Mouse (Mus musculus) layer of hippocampus, adult 2 months (tissue): ENCODE data around the gene Ube2l3. TPM values are rescaled to one million over a fixed set of nuclear protein-coding genes. Genes with fewer than 3 reads are reported as not detected.

ENCODE experiments used
- DNase-seq, 2 experiments: peaks; one replicate each; pipeline ENCODE4 v3.0.0; 2022; ENCODE audit warnings: low spot score in 2 of 2
- H3K27ac ChIP-seq: fragments of 200-600 bp; 2 replicates; pipeline ENCODE4 v1.8.1; 2022
- H3K4me3 ChIP-seq: fragments of 200-600 bp; 2 replicates; pipeline ENCODE4 v1.8.1; 2022; ENCODE audit warnings: mild to moderate bottlenecking
- CTCF ChIP-seq: fragments of 200-600 bp; conservative IDR thresholded peaks from 2 replicates; pipeline ENCODE4 v1.8.1; 2022; ENCODE audit warnings: antibody characterized with exemption, mild to moderate bottlenecking, moderate library complexity
- total RNA-seq, 2 experiments: library from RNA; stranded (reverse); gene quantifications; 2 replicates each; pipeline ENCODE4 v1.2.3; 2021

Gene Ube2l3
- total RNA-seq, 2 experiments from 2014 or later: 133 to 139 TPM

- DNase-seq: no peak
- Histone ChIP-seq H3K4me3 (no peak overlapping the region), H3K27ac (no peak overlapping the region)
- TF ChIP-seq CTCF: no peak
Observed at GRCm38 (mm10) chr16:17226496-17226895, 24.0 kb upstream of the Ube2l3 start.

- TF ChIP-seq CTCF: no peak
- Histone ChIP-seq H3K27ac (no peak overlapping the region), H3K4me3 (no peak overlapping the region)
- no peak for DNase-seq
Observed at GRCm38 (mm10) chr16:17225584-17225983, 23.1 kb upstream of the Ube2l3 start.

GRCm38 (mm10) chr16:17222197-17222596 is 19.7 kb upstream of the Ube2l3 start:
- peak; percentile 91 to 100 for DNase-seq
- H3K27ac ChIP-seq: no peak overlapping the region
- H3K4me3 ChIP-seq: no peak overlapping the region
- no peak for TF ChIP-seq CTCF

GRCm38 (mm10) chr16:17220127-17220733 is 17.8 kb upstream of the Ube2l3 start:
- H3K4me3 ChIP-seq: no peak overlapping the region
- TF ChIP-seq CTCF: no peak
- no peak for DNase-seq
- H3K27ac ChIP-seq: no peak overlapping the region

- no peak overlapping the region for H3K4me3 ChIP-seq
- no peak overlapping the region for H3K27ac ChIP-seq
- TF ChIP-seq CTCF: no peak
- DNase-seq: no peak
Observed at GRCm38 (mm10) chr16:17216934-17217633, 14.6 kb upstream of the Ube2l3 start.

GRCm38 (mm10) chr16:17209981-17210838 is 7.8 kb upstream of the Ube2l3 start:
- Histone ChIP-seq H3K27ac (peak overlapping the region; percentile 86; the same call in 1 of the 2 replicates), H3K4me3 (peak overlapping the region; percentile 64)
- TF ChIP-seq CTCF: peak; percentile 89
- DNase-seq: peak; percentile 82 to 85

GRCm38 (mm10) chr16:17209404-17209960 is 7.0 kb upstream of the Ube2l3 start:
- TF ChIP-seq CTCF: no peak
- no peak for DNase-seq
- Histone ChIP-seq H3K27ac (peak overlapping the region; percentile 86), H3K4me3 (peak overlapping the region; percentile 64)

- peak; percentile 75 to 80 for DNase-seq
- Histone ChIP-seq H3K27ac (peak within 1 kb of the TSS; percentile 86), H3K4me3 (peak within 1 kb of the TSS; percentile 64)
- TF ChIP-seq CTCF: peak; percentile 92
Observed at GRCm38 (mm10) chr16:17208389-17209361, 6.2 kb upstream of the Ube2l3 start, which contains the start of gene Rimbp3. Rimbp3 (plus strand) TSS chr16:17208603.

- Histone ChIP-seq H3K4me3 (no peak overlapping the region), H3K27ac (no peak overlapping the region)
- peak; percentile 67 for TF ChIP-seq CTCF
- no peak for DNase-seq
Observed at GRCm38 (mm10) chr16:17204990-17205389, 2.5 kb upstream of the Ube2l3 start.

GRCm38 (mm10) chr16:17201977-17202376 is 472 bp downstream of the Ube2l3 start:
- TF ChIP-seq CTCF: peak; percentile 43
- Histone ChIP-seq H3K4me3 (no peak overlapping the region; the same call in 1 of the 2 replicates), H3K27ac (no peak overlapping the region)
- DNase-seq: no peak

GRCm38 (mm10) chr16:17200953-17201707 is 1.3 kb downstream of the Ube2l3 start:
- TF ChIP-seq CTCF: no peak
- Histone ChIP-seq H3K4me3 (peak overlapping the region; percentile 86), H3K27ac (peak overlapping the region; percentile 95)
- peak; percentile 82 to 87 for DNase-seq
